Mouse (Mus musculus) MEL (cell line): Measurements from ENCODE around the gene 4930568D16Rik.

Experiments used
- CTCF ChIP-seq, 3 experiments: IDR thresholded peaks in 2 of 3; conservative IDR thresholded peaks in 1 of 3; 2 replicates each; pipeline ENCODE4 v1.5.1; 2011 to 2012; ENCODE audit warnings: low read length in 3 of 3, low read depth in 2 of 3, mild to moderate bottlenecking in 2 of 3, improper control_type of control experiment in 1 of 3, inconsistent platforms in 1 of 3, mixed read lengths in 1 of 3, moderate library complexity in 1 of 3; ENCODE audit not compliant: control insufficient read depth in 1 of 3, insufficient read depth in 1 of 3, poor library complexity in 1 of 3, severe bottlenecking in 1 of 3
- POLR2A ChIP-seq, 2 experiments: IDR thresholded peaks; 2 replicates each; pipeline ENCODE4 v1.6.1; 2011 to 2012; ENCODE audit warnings: low read length in 2 of 2, mild to moderate bottlenecking in 2 of 2, control low read depth in 1 of 2, improper control_type of control experiment in 1 of 2, low read depth in 1 of 2, moderate library complexity in 1 of 2; ENCODE audit not compliant: control insufficient read depth in 1 of 2, insufficient read depth in 1 of 2, poor library complexity in 1 of 2
- SMC3 ChIP-seq: IDR thresholded peaks from 2 replicates; pipeline ENCODE4 v1.6.1; 2011; ENCODE audit warnings: low read depth, low read length, improper control_type of control experiment

DNA sequence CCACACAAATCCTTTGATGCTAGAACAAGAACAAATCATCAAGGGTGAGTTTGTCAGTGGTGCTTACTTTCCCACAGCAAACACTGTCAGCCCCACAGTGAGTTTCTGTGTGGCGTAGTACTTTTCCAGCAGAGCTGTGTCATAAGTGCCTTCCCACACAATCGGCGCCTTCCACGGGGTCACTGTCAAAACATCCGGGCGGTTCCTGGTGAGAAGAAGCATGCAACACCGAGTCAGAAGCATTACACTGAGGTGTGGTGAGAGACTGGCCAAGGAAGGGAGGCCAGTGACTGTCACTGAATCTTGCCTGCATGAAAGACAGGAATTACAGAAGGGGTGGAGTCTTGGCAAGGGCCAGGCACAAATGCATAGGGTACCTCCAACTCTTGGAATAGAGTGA is 40.3 kb upstream of the 4930568D16Rik start:
- TF ChIP-seq POLR2A (IDR thresholded peaks at IDR 0.05; ENCODE audit: control insufficient read depth in 1 of 2, insufficient read depth in 1 of 2, low read depth in 1 of 2, low read length in 2 of 2, poor library complexity in 1 of 2) (no peak), CTCF (IDR thresholded peaks at IDR 0.05 in 2 of 3, conservative IDR thresholded peaks at IDR 0.05 in 1 of 3; ENCODE audit: control insufficient read depth in 1 of 3, insufficient read depth in 1 of 3, low read depth in 2 of 3, low read length in 3 of 3, poor library complexity in 1 of 3, severe bottlenecking in 1 of 3) (no peak), SMC3 (no peak)
